Mouse (Mus musculus) leukemia stem cell, adult 10-12 weeks (primary cell): ENCODE results near the gene Slc6a2. TPM values are rescaled to one million over a fixed set of nuclear protein-coding genes. Genes with fewer than 3 reads are reported as not detected.

Source experiments
- polyA plus RNA-seq: library from polyadenylated mRNA; stranded (reverse); fragments of >175 nt; gene quantifications from 2 replicates; pipeline ENCODE4 v1.2.3, GENCODE M21; 2012; ENCODE audit warnings: low replicate concordance

Gene Slc6a2
- 0.02 TPM in 1 of 2 replicates, not detected in the other for polyA plus RNA-seq

DNA sequence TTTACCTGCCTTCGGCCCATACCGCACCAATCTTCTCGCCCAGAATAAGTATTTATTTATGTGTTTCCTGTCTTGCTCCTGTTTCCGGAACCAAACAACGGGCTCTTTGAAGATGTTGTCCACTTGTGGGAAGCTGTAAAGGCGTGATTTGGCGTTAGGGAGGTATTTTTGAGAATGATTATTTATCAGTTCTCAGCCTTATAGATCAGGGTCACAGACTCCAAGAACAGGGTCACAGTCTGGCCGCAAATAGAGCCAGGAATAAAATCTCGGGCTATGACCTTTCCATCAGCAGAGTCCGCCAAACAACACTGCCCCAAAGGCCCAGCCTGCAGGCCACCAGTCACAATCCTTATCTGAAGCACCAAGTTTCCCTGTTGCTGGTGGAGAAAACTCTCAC, at the start of gene Slc6a2:
Slc6a2 (plus strand) TSS at position 301 of the 400 bp plus-strand sequence.

GRCm38 (mm10) chr8:93048092-93048491, 88.2 kb downstream of the Slc6a2 start, which contains the start of gene Ces1a:
TSS of gene Ces1a (minus strand) at chr8:93048192.

Other genes with a start within 250 kb of the Slc6a2 start
- gene Mmp2, start 132.8 kb upstream of the Slc6a2 start, polyA plus RNA-seq = 0.63 TPM in 1 of 2 replicates, not detected in the other
- 1.4 and 2.2 TPM in 2 replicates for gene Lpcat2, start 104.7 kb upstream of the Slc6a2 start, polyA plus RNA-seq
- not detected in 2 replicates for gene Capns2, start 58.7 kb upstream of the Slc6a2 start, polyA plus RNA-seq
- not detected in 2 replicates for gene Ces1a, start 88.1 kb downstream of the Slc6a2 start, polyA plus RNA-seq
- gene Ces1b, start 119.9 kb downstream of the Slc6a2 start, polyA plus RNA-seq = not detected in 2 replicates
- not detected in 2 replicates for gene Ces1c, start 171.2 kb downstream of the Slc6a2 start, polyA plus RNA-seq
- not detected in 2 replicates for gene Ces1d, start 237.8 kb downstream of the Slc6a2 start, polyA plus RNA-seq